Mouse (Mus musculus): ENCODE data around the gene Gstm2. TPM values are rescaled to one million over a fixed set of nuclear protein-coding genes. Genes with fewer than 3 reads are reported as not detected.

The Gstm2 gene
- polyA plus RNA-seq, 2 experiments: 51.0 to 61.0 TPM

DNA sequence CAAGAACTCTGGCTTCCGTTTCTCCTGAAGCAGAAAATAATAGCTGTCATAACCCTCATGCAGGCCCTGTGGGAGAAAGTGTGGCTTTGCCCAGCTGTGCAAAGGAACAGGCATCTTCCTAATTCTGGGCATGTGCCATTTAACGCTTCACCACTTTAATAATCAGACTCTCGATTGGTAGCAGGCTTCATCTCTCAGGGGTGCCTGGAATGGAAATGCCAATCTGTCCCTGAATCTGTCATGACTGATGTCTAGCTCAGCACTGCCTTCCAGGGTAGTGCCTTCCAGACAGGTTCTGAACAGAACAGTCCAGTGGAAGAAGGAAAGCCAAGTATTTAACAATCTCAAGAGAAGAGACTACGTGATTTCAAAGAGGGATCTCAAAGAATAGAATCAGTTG lies 45.0 kb downstream of the Gstm2 start:
- no peak overlapping the region for H3K9ac ChIP-seq (ENCODE audit: low read depth, low read length, severe bottlenecking)
- H3K4me2 ChIP-seq (replicated peaks; ENCODE audit: low read depth, low read length, severe bottlenecking): no peak overlapping the region
- DNase-seq (ENCODE audit: low spot score): no peak
- H3K27ac ChIP-seq (replicated peaks; ENCODE audit: low read depth, low read length): no peak overlapping the region
- 73% methylated on average over 4 of the region's 4 CpGs for WGBS
- no peaks in the 10 kb centered on the region for H3K9me3 ChIP-seq (ENCODE audit: control insufficient read depth, low read length)
- H3K36me3 ChIP-seq (ENCODE audit: control insufficient read depth, insufficient read depth, low read length): no peaks in the 10 kb centered on the region
- ATAC-seq (ENCODE audit: low FRiP score, low read depth): no peak
- peaks cover 5% of the 10 kb centered on the region for H3K4me1 ChIP-seq (ENCODE audit: control insufficient read depth, insufficient read depth, low read length)
- no peak for TF ChIP-seq POLR2A (IDR thresholded peaks at IDR 0.05; ENCODE audit: borderline replicate concordance, extremely low read depth, insufficient read depth, insufficient read length)
- H3K4me3 ChIP-seq (replicated peaks; ENCODE audit: low read length): no peak overlapping the region
- no peaks in the 10 kb centered on the region for H3K27me3 ChIP-seq (ENCODE audit: control insufficient read depth, insufficient read depth, low read length)

DNA sequence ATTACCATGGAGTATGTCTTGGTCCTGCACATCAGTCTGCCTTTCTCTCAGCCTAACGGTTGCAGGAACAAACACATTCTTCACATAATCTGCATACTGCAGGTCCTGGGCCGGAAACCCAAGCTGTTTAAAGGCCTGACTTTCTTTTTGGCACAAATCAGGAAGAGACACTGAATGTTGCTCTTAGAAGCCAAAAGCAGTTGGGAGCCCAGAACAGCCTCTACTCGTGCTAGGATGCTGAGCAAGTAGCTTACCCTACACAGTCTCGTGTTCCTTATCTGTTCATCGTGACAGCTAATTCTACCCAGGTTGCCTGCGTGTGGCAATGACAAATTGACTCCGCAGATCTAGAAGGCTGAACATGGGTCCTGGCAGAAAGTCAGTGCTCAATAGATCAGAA lies 45.7 kb downstream of the Gstm2 start:
- H3K4me1 ChIP-seq (ENCODE audit: control insufficient read depth, insufficient read depth, low read length): peaks cover 5% of the 10 kb centered on the region
- H3K4me2 ChIP-seq (replicated peaks; ENCODE audit: low read depth, low read length, severe bottlenecking): no peak overlapping the region
- H3K27me3 ChIP-seq (ENCODE audit: control insufficient read depth, insufficient read depth, low read length): no peaks in the 10 kb centered on the region
- 66% methylated on average over 7 of the region's 7 CpGs for WGBS
- no peaks in the 10 kb centered on the region for H3K36me3 ChIP-seq (ENCODE audit: control insufficient read depth, insufficient read depth, low read length)
- DNase-seq (ENCODE audit: low spot score) (no peak), ATAC-seq (ENCODE audit: low FRiP score, low read depth) (no peak)
- H3K4me3 ChIP-seq (replicated peaks; ENCODE audit: low read length): no peak overlapping the region
- TF ChIP-seq POLR2A (IDR thresholded peaks at IDR 0.05; ENCODE audit: borderline replicate concordance, extremely low read depth, insufficient read depth, insufficient read length): no peak
- H3K9me3 ChIP-seq (ENCODE audit: control insufficient read depth, low read length): no peaks in the 10 kb centered on the region
- no peak overlapping the region for H3K9ac ChIP-seq (ENCODE audit: low read depth, low read length, severe bottlenecking)
- no peak overlapping the region for H3K27ac ChIP-seq (replicated peaks; ENCODE audit: low read depth, low read length)

GRCm38 (mm10) chr3:107939830-107940229 lies 46.4 kb downstream of the Gstm2 start:
- Histone ChIP-seq H3K27ac (replicated peaks; ENCODE audit: low read depth, low read length) (no peak overlapping the region), H3K4me2 (replicated peaks; ENCODE audit: low read depth, low read length, severe bottlenecking) (no peak overlapping the region), H3K9ac (ENCODE audit: low read depth, low read length, severe bottlenecking) (no peak overlapping the region), H3K27me3 (ENCODE audit: control insufficient read depth, insufficient read depth, low read length) (no peaks in the 10 kb centered on the region), H3K9me3 (ENCODE audit: control insufficient read depth, low read length) (no peaks in the 10 kb centered on the region), H3K36me3 (ENCODE audit: control insufficient read depth, insufficient read depth, low read length) (no peaks in the 10 kb centered on the region), H3K4me3 (replicated peaks; ENCODE audit: low read length) (no peak overlapping the region), H3K4me1 (ENCODE audit: control insufficient read depth, insufficient read depth, low read length) (peaks cover 5% of the 10 kb centered on the region)
- 85% methylated on average over 4 of the region's 4 CpGs for WGBS
- no peak for TF ChIP-seq POLR2A (IDR thresholded peaks at IDR 0.05; ENCODE audit: borderline replicate concordance, extremely low read depth, insufficient read depth, insufficient read length)
- ATAC-seq (ENCODE audit: low FRiP score, low read depth) (no peak), DNase-seq (ENCODE audit: low spot score) (no peak)

- WGBS: 34% methylated on average over 3 of the region's 3 CpGs
- no peak for ATAC-seq (ENCODE audit: low FRiP score, low read depth)
- peak; percentile 22 for DNase-seq (ENCODE audit: low spot score)
- no peak overlapping the region for H3K27ac ChIP-seq (replicated peaks; ENCODE audit: low read depth, low read length)
- no peaks in the 10 kb centered on the region for H3K9me3 ChIP-seq (ENCODE audit: control insufficient read depth, low read length)
- H3K4me2 ChIP-seq (replicated peaks; ENCODE audit: low read depth, low read length, severe bottlenecking): no peak overlapping the region
- TF ChIP-seq POLR2A (IDR thresholded peaks at IDR 0.05; ENCODE audit: borderline replicate concordance, extremely low read depth, insufficient read depth, insufficient read length): no peak
- no peaks in the 10 kb centered on the region for H3K36me3 ChIP-seq (ENCODE audit: control insufficient read depth, insufficient read depth, low read length)
- no peaks in the 10 kb centered on the region for H3K27me3 ChIP-seq (ENCODE audit: control insufficient read depth, insufficient read depth, low read length)
- no peak overlapping the region for H3K4me3 ChIP-seq (replicated peaks; ENCODE audit: low read length)
- peaks cover 5% of the 10 kb centered on the region for H3K4me1 ChIP-seq (ENCODE audit: control insufficient read depth, insufficient read depth, low read length)
- no peak overlapping the region for H3K9ac ChIP-seq (ENCODE audit: low read depth, low read length, severe bottlenecking)
Observed at GRCm38 (mm10) chr3:107939403-107939802, 46.9 kb downstream of the Gstm2 start.

GRCm38 (mm10) chr3:107935888-107936287 lies 50.4 kb downstream of the Gstm2 start:
- Histone ChIP-seq H3K27ac (replicated peaks; ENCODE audit: low read depth, low read length) (no peak overlapping the region), H3K9ac (ENCODE audit: low read depth, low read length, severe bottlenecking) (no peak overlapping the region), H3K4me1 (ENCODE audit: control insufficient read depth, insufficient read depth, low read length) (peaks cover 4% of the 10 kb centered on the region; the same call in 1 of the 2 replicates), H3K27me3 (ENCODE audit: control insufficient read depth, insufficient read depth, low read length) (no peaks in the 10 kb centered on the region), H3K4me3 (replicated peaks; ENCODE audit: low read length) (no peak overlapping the region), H3K36me3 (ENCODE audit: control insufficient read depth, insufficient read depth, low read length) (no peaks in the 10 kb centered on the region), H3K4me2 (replicated peaks; ENCODE audit: low read depth, low read length, severe bottlenecking) (no peak overlapping the region), H3K9me3 (ENCODE audit: control insufficient read depth, low read length) (no peaks in the 10 kb centered on the region)
- WGBS: 58% methylated on average over 3 of the region's 3 CpGs
- TF ChIP-seq POLR2A (IDR thresholded peaks at IDR 0.05; ENCODE audit: borderline replicate concordance, extremely low read depth, insufficient read depth, insufficient read length): no peak
- DNase-seq (ENCODE audit: low spot score) (no peak), ATAC-seq (ENCODE audit: low FRiP score, low read depth) (no peak)

DNA sequence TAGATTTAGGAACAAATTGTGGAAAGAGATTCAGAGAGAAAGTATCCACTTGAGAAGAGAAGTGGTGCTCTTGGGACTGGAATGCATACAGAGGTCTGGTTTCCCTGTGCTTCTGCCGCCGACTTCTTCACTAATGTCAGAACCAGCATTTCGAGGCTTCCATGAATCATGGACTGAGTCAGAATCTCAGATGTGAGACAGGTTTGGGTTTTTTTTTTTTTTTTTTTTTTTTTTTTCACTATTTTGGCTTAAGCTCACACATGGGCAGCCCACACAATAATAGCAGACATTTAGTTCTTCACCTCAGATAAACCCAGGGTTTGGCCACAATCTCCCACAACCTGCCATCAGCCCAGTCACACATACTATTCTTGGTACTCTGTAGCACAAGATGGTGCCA lies 51.0 kb downstream of the Gstm2 start:
- Histone ChIP-seq H3K4me3 (replicated peaks; ENCODE audit: low read length) (no peak overlapping the region), H3K4me1 (ENCODE audit: control insufficient read depth, insufficient read depth, low read length) (peaks cover 4% of the 10 kb centered on the region; the same call in 1 of the 2 replicates), H3K9ac (ENCODE audit: low read depth, low read length, severe bottlenecking) (no peak overlapping the region), H3K27me3 (ENCODE audit: control insufficient read depth, insufficient read depth, low read length) (no peaks in the 10 kb centered on the region), H3K4me2 (replicated peaks; ENCODE audit: low read depth, low read length, severe bottlenecking) (no peak overlapping the region), H3K36me3 (ENCODE audit: control insufficient read depth, insufficient read depth, low read length) (no peaks in the 10 kb centered on the region), H3K9me3 (ENCODE audit: control insufficient read depth, low read length) (no peaks in the 10 kb centered on the region), H3K27ac (replicated peaks; ENCODE audit: low read depth, low read length) (no peak overlapping the region)
- no peak for TF ChIP-seq POLR2A (IDR thresholded peaks at IDR 0.05; ENCODE audit: borderline replicate concordance, extremely low read depth, insufficient read depth, insufficient read length)
- DNase-seq (ENCODE audit: low spot score) (no peak), ATAC-seq (ENCODE audit: low FRiP score, low read depth) (no peak)
- WGBS: 77% methylated on average over 3 of the region's 3 CpGs

Data from limb, embryonic 14.5 days (tissue).